Mouse (Mus musculus) midbrain, postnatal 0 days (tissue): ENCODE results near the gene Olfr605. TPM values are rescaled to one million over a fixed set of nuclear protein-coding genes. Genes with fewer than 3 reads are reported as not detected.
"Not testable (repeated sequence)": the region's sequence is repeated elsewhere in the genome, so short reads cannot be mapped to it uniquely, and the experiment has no call there.

Source experiments
- ATAC-seq: fragments of 200-750 bp; cut with Nextera tagmentation; 2 replicates; pipeline ENCODE4 v1.8.0; 2017; ENCODE audit warnings: moderate number of reproducible peaks, mild to moderate bottlenecking, moderate TSS enrichment, moderate library complexity; ENCODE audit not compliant: low FRiP score
- DNase-seq: peaks from one replicate; pipeline ENCODE4 v3.0.0-alpha.2; 2015; ENCODE audit warnings: low spot score
- H3K27ac ChIP-seq: fragments of 300-500 bp; sonication (generic); 2 replicates; pipeline ENCODE4 v1.5.1; 2014; ENCODE audit warnings: low read depth, mild to moderate bottlenecking, low read length, mixed read lengths
- H3K27me3 ChIP-seq: fragments of 300-500 bp; sonication (generic); 2 replicates; pipeline ENCODE4 v1.6.1; 2014; ENCODE audit warnings: low read length, control low read depth, mixed read lengths; ENCODE audit not compliant: insufficient read depth
- H3K36me3 ChIP-seq: fragments of 300-500 bp; sonication (generic); 2 replicates; pipeline ENCODE4 v1.6.1; 2014; ENCODE audit warnings: low read length, control low read depth, mixed read lengths; ENCODE audit not compliant: insufficient read depth
- H3K4me1 ChIP-seq: fragments of 300-500 bp; sonication (generic); 2 replicates; pipeline ENCODE4 v1.6.1; 2014; ENCODE audit warnings: mild to moderate bottlenecking, control low read depth, antibody characterized with exemption, low read length, mixed read lengths; ENCODE audit not compliant: insufficient read depth
- H3K4me2 ChIP-seq: fragments of 300-500 bp; sonication (generic); 2 replicates; pipeline ENCODE4 v1.6.1; 2014; ENCODE audit warnings: low read depth, mild to moderate bottlenecking, low read length, mixed read lengths; ENCODE audit not compliant: poor library complexity, severe bottlenecking
- H3K4me3 ChIP-seq: fragments of 300-500 bp; sonication (generic); 2 replicates; pipeline ENCODE4 v1.5.1; 2014; ENCODE audit warnings: low read depth, mild to moderate bottlenecking, low read length, moderate library complexity
- H3K9ac ChIP-seq: fragments of 300-500 bp; sonication (generic); replicated peaks from 2 replicates; pipeline ENCODE4 v1.6.1; 2014; ENCODE audit warnings: mild to moderate bottlenecking, low read length, moderate library complexity, mixed read lengths; ENCODE audit not compliant: poor library complexity, severe bottlenecking
- H3K9me3 ChIP-seq: fragments of 300-500 bp; sonication (generic); 2 replicates; pipeline ENCODE4 v1.6.1; 2016; ENCODE audit warnings: low read length, control low read depth
- CTCF ChIP-seq: IDR thresholded peaks from 2 replicates; pipeline ENCODE4 v1.5.1; 2016; ENCODE audit warnings: antibody characterized with exemption, mild to moderate bottlenecking
- WGBS: fragments of 180-500 bp; shearing (Covaris S2); extraction: QIAGEN DNeasy Blood & Tissue Kit; methylation state at CpG from one replicate; pipeline ENCODE4 v1.1.7; 2014; 5-methylcytosine and 5-hydroxymethylcytosine counted together
- polyA plus RNA-seq: library from polyadenylated mRNA; unstranded; fragments of >200 nt; fragmentation: Nextera tagmentation; extraction: Ambion mirVana; gene quantifications from 2 replicates; pipeline ENCODE4 v1.2.1, GENCODE M21; 2015
- total RNA-seq: library from RNA; depleted of rRNA; stranded (reverse); fragments of >200 nt; gene quantifications from 2 replicates; pipeline ENCODE4 v1.2.3, GENCODE M21; 2014; rRNA removed

The Olfr605 gene
- total RNA-seq = not detected in 2 replicates
- not detected in 2 replicates for polyA plus RNA-seq

DNA sequence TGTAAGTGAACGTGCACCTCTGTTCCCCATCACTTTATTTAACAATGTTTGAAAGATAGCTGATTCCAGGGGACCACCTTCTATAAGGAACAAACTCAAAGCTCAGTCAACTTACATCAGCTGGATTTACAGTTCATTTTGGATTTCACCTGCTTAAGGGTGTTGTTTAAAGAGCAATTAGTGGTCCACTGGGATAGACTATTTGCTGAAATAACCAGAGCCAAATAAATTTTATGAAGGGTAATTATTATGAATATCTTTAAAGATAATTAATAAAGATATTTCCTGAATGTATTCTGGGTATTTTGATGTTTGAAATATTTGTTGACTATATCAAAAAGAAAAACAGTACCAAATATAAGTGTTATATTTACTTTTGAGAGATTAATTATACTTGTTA is at the start of gene Olfr605:
Olfr605 (minus strand) TSS at position 101 of the 400 bp plus-strand sequence.
- ATAC-seq (no peak), DNase-seq (no peak)
- TF ChIP-seq CTCF = no peak
- no peak within 1 kb of the TSS for H3K4me2 ChIP-seq
- H3K4me1 ChIP-seq = no peaks in the 10 kb centered on the region
- no peaks in the 10 kb centered on the region for H3K9me3 ChIP-seq
- WGBS = 84% methylated on average over 1 of the region's 1 CpGs
- no peak within 1 kb of the TSS for H3K4me3 ChIP-seq
- no peak within 1 kb of the TSS for H3K27ac ChIP-seq
- no peaks in the 10 kb centered on the region for H3K27me3 ChIP-seq
- H3K36me3 ChIP-seq = no peaks in the 10 kb centered on the region
- no peak within 1 kb of the TSS for H3K9ac ChIP-seq

DNA sequence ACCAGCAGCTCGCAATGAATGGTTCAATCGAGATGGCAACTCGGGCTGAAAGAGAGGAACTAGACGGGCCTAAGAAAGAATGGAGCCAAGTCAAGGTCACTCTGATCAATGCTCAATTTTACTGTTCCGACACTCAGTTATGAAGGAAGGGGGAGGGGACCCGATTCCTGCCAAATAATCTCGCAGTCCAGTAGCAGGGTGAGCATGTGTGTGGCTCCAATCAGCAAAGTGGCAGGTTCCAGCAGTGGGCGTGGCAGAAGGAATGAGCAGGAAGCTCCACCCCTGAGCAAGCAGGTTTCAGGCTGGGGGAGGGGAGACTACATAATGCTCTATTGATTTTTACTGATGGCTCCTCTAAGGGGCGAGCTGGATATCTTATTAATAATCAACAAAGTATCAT is 31.9 kb upstream of the Olfr605 start:
- not testable (repeated sequence) for H3K4me3 ChIP-seq, H3K27me3 ChIP-seq, H3K9me3 ChIP-seq, H3K9ac ChIP-seq, ATAC-seq, H3K27ac ChIP-seq, H3K4me2 ChIP-seq, H3K4me1 ChIP-seq, H3K36me3 ChIP-seq
- 89% methylated on average over 9 of the region's 9 CpGs for WGBS
- peak; percentile 2 for DNase-seq

DNA sequence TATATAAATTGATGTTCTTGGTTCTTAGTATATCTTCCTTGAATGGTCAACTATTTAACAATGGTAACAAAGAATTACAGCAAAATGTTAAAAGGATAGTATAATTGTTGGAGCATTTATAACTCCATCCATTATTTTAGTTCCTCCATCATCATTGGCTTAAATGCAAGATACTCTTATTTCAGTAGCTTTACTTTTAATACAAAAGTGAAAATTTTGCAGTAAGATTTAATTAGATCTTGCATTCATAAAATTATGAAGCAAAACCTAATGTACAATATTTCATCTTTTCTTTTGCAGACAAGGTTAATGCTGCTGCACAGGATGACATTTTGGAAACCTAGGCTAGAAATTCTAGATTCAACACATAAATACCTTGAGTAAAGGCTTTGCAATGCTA is 24.3 kb upstream of the Olfr605 start, which contains the start of gene Olfr608:
Olfr608 (plus strand) TSS at position 301 of the 400 bp plus-strand sequence.
- no peaks in the 10 kb centered on the region for H3K27me3 ChIP-seq
- ATAC-seq (no peak), DNase-seq (no peak)
- no peaks in the 10 kb centered on the region for H3K36me3 ChIP-seq
- H3K27ac ChIP-seq = no peak within 1 kb of the TSS
- no peaks in the 10 kb centered on the region for H3K9me3 ChIP-seq
- no peak within 1 kb of the TSS for H3K4me2 ChIP-seq
- no peak within 1 kb of the TSS for H3K9ac ChIP-seq
- H3K4me3 ChIP-seq = no peak within 1 kb of the TSS
- H3K4me1 ChIP-seq = no peaks in the 10 kb centered on the region
- no peak for TF ChIP-seq CTCF

DNA sequence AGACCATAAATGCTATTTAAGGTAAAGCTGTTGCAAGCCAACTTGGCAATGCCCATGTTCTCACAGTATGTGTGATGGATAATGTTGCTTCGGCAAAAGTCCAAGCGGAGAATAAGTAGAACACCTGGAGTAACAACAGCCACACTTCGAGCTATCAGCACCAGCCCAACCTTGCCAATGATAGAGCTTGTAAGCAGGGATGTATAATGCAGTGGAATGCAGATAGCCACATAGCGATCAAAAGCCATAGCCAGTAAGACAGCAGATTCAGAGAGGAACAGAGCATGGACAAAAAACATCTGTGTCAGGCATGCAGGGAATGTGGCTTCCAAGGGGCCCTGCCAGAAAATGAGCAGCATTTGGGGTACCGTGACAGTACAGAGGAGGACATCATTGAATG is 15.4 kb upstream of the Olfr605 start:
- Histone ChIP-seq H3K4me2 (no peak overlapping the region), H3K9me3 (no peaks in the 10 kb centered on the region), H3K9ac (no peak overlapping the region), H3K27me3 (no peaks in the 10 kb centered on the region), H3K27ac (no peak overlapping the region), H3K4me3 (no peak overlapping the region), H3K4me1 (no peaks in the 10 kb centered on the region), H3K36me3 (no peaks in the 10 kb centered on the region)
- ATAC-seq = no peak
- DNase-seq = no peak
- 93% methylated on average over 5 of the region's 5 CpGs for WGBS
- TF ChIP-seq CTCF = no peak

DNA sequence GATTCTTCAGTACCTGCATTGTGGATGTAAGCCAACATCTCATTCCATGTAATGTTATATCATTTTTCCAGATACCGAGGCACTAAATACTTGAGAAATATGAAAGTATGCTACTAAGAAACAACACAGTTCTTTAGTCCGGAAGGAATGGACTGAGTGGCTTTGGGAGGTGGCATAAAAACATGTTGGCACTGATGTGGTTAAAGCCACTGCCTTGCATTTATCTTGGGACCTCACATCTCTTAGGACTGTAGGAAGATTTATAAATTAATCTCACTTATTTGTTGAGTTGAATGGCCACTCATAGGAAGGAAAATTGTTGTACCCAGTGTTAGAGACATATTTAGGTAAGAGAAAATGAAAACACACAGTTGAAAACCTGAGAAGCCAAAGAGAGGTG is 3.5 kb upstream of the Olfr605 start, which contains the start of gene Olfr606:
Olfr606 (plus strand) TSS at position 301 of the 400 bp plus-strand sequence.
- ATAC-seq = no peak
- TF ChIP-seq CTCF = no peak
- no peaks in the 10 kb centered on the region for H3K27me3 ChIP-seq
- 84% methylated on average over 2 of the region's 2 CpGs for WGBS
- H3K9me3 ChIP-seq = no peaks in the 10 kb centered on the region
- H3K4me1 ChIP-seq = no peaks in the 10 kb centered on the region
- H3K9ac ChIP-seq = no peak within 1 kb of the TSS
- H3K36me3 ChIP-seq = no peaks in the 10 kb centered on the region
- no peak within 1 kb of the TSS for H3K4me3 ChIP-seq
- H3K27ac ChIP-seq = no peak within 1 kb of the TSS
- no peak within 1 kb of the TSS for H3K4me2 ChIP-seq
- DNase-seq = no peak

DNA sequence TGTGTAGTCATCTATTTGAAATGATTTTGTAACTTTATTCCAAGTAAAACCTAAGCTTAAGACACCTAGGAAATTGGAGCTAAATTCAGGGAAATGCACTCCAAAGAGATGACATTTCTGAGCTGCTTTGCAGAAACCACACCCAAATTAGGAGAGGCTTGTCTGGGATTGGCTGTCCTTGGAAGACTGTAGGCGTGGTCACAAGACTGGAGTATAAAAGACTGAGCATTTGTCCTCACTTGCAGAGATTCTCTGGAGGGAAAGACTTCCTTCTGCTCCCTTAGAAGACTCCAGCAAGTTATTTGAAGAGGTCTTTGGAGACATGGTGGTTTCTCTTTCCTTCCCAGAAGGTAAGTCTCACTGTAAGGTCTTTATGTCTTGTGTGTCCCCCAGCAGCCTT is 30.5 kb downstream of the Olfr605 start, which contains the start of gene Usp17lc:
Usp17lc (plus strand) TSS at position 301 of the 400 bp plus-strand sequence.
- not testable (repeated sequence) for H3K27me3 ChIP-seq, H3K4me1 ChIP-seq, H3K4me2 ChIP-seq, H3K9ac ChIP-seq, H3K27ac ChIP-seq, DNase-seq, H3K4me3 ChIP-seq, ATAC-seq, H3K9me3 ChIP-seq, H3K36me3 ChIP-seq
- WGBS = 73% methylated on average over 1 of the region's 1 CpGs

DNA sequence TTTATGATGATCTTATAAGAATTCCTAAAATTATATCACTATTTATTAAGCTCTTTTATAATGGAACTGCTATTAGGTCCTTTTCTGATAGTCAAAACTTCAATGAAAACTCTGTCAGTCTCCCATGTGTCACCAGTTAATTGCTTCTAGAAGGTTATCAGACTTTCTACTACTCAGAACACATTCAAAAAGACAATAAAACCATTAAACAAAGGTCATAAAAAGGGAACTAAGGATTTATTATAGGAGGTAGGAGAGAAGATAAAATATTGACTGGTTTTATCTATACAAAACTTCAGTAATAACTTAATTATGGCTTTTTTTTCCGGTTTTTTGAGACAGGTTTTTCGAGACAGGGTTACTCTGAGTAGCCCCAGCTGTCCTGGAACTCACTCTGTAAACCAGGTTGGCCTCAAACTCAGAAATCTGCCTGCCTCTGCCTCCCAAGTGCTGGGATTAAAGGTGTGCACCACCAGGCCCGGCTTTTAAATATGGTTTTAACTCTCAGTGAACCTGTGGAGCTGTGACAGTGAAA is 38.7 kb downstream of the Olfr605 start:
- 80% methylated on average over 3 of the region's 3 CpGs for WGBS
- ATAC-seq, DNase-seq: not testable (repeated sequence)

More for the DNA sequence above, 38.7 kb downstream of the Olfr605 start:
- H3K9me3 ChIP-seq, H3K36me3 ChIP-seq, H3K4me2 ChIP-seq, H3K4me1 ChIP-seq, H3K4me3 ChIP-seq, H3K27me3 ChIP-seq, H3K27ac ChIP-seq, H3K9ac ChIP-seq: not testable (repeated sequence)
